Mouse (Mus musculus) urinary bladder, postnatal 25 days (tissue): Measurements from ENCODE around the gene Gm17482.

Experiments
- DNase-seq: peaks from one replicate; pipeline ENCODE4 v3.0.0; 2022; ENCODE audit warnings: low spot score

The Gm17482 gene

GRCm38 (mm10) chr6:115245500-115246058, 18.4 kb downstream of the Gm17482 start:
- no peak for DNase-seq

- no peak for DNase-seq
These were observed 24.4 kb downstream of the Gm17482 start for GRCm38 (mm10) chr6:115251531-115251985.

GRCm38 (mm10) chr6:115252099-115252873, 25.1 kb downstream of the Gm17482 start, which contains the start of gene Timp4:
Timp4 (minus strand) TSS chr6:115252205.
- DNase-seq, result no peak

GRCm38 (mm10) chr6:115255171-115255570, 28.0 kb downstream of the Gm17482 start:
- no peak for DNase-seq

- DNase-seq, result no peak
These were observed 33.4 kb downstream of the Gm17482 start for GRCm38 (mm10) chr6:115260507-115260906.

GRCm38 (mm10) chr6:115266791-115267190, 39.6 kb downstream of the Gm17482 start:
- DNase-seq, result no peak

- peak; percentile 56 for DNase-seq
These were observed 40.8 kb downstream of the Gm17482 start for GRCm38 (mm10) chr6:115267916-115268315.

GRCm38 (mm10) chr6:115268551-115269385, 41.6 kb downstream of the Gm17482 start:
- no peak for DNase-seq

GRCm38 (mm10) chr6:115269561-115269960, 42.4 kb downstream of the Gm17482 start:
- DNase-seq, result no peak

GRCm38 (mm10) chr6:115270085-115270484, 42.9 kb downstream of the Gm17482 start:
- no peak for DNase-seq

GRCm38 (mm10) chr6:115271326-115271725, 44.2 kb downstream of the Gm17482 start:
- no peak for DNase-seq

GRCm38 (mm10) chr6:115271866-115272271, 44.7 kb downstream of the Gm17482 start:
- DNase-seq, result peak; percentile 40

GRCm38 (mm10) chr6:115273346-115273745, 46.2 kb downstream of the Gm17482 start:
- DNase-seq, result no peak

- DNase-seq, result no peak
These were observed 47.6 kb downstream of the Gm17482 start for GRCm38 (mm10) chr6:115274705-115275104.

- DNase-seq, result no peak
These were observed 48.1 kb downstream of the Gm17482 start for GRCm38 (mm10) chr6:115275116-115275815.

- no peak for DNase-seq
These were observed 50.9 kb downstream of the Gm17482 start for GRCm38 (mm10) chr6:115278086-115278485.

GRCm38 (mm10) chr6:115279639-115280038, 52.5 kb downstream of the Gm17482 start:
- no peak for DNase-seq

GRCm38 (mm10) chr6:115284153-115284552, 57.0 kb downstream of the Gm17482 start:
- DNase-seq, result no peak

GRCm38 (mm10) chr6:115286441-115286840, 59.3 kb downstream of the Gm17482 start:
- no peak for DNase-seq

- no peak for DNase-seq
These were observed 61.1 kb downstream of the Gm17482 start for GRCm38 (mm10) chr6:115288223-115288622.

GRCm38 (mm10) chr6:115290561-115290960, 63.4 kb downstream of the Gm17482 start:
- no peak for DNase-seq

GRCm38 (mm10) chr6:115291068-115291467, 63.9 kb downstream of the Gm17482 start:
- no peak for DNase-seq
